Mouse (Mus musculus): Measurements from ENCODE around the gene Zfp866. TPM values are rescaled to one million over a fixed set of nuclear protein-coding genes. Genes with fewer than 3 reads are reported as not detected.

The Zfp866 gene
- polyA plus RNA-seq, 1 experiment from 2014 or later: 6.1 TPM

DNA sequence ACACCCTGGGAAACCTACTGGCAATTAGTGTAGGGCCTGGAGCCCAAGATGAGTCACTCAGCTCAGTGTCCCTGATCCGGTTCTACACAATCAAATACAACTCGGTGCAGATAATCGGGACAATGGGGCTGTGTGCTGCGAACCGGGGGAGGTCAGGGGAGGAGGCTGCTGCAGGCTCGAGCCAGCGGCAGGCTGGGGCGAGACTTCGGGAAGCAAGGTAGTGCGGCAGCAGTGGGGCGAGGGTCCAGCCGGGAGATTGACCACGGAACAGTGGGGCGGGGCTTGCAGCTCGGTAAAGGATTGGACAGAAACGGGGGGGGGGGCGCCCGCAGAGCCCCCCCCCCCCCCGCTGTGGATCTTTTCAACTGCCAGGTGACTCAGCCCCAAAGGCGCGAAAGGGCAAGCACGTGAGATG is 31.0 kb upstream of the Zfp866 start:
- Histone ChIP-seq H3K36me3 (ENCODE audit: control insufficient read depth, insufficient read depth) (peaks cover 14% of the 10 kb centered on the region; the same call in 1 of the 2 replicates), H3K27ac (ENCODE audit: low read depth, low read length) (no peak overlapping the region), H3K4me2 (replicated peaks; ENCODE audit: low read depth) (peak overlapping the region; percentile 95), H3K27me3 (replicated peaks; ENCODE audit: control insufficient read depth, insufficient read depth, low read length) (no peaks in the 10 kb centered on the region), H3K9ac (ENCODE audit: low read depth, low read length) (peak overlapping the region; percentile 53), H3K9me3 (ENCODE audit: control insufficient read depth) (no peaks in the 10 kb centered on the region), H3K4me1 (replicated peaks; ENCODE audit: control insufficient read depth, insufficient read depth, low read length) (no peaks in the 10 kb centered on the region), H3K4me3 (ENCODE audit: low read depth, low read length) (peak overlapping the region; percentile 55)
- no peak for TF ChIP-seq CTCF (IDR thresholded peaks at IDR 0.05; ENCODE audit: low read depth)
- WGBS: 0% methylated on average over 11 of the region's 22 CpGs
- ATAC-seq: peak; percentile 18; the same call in 1 of the 2 replicates

DNA sequence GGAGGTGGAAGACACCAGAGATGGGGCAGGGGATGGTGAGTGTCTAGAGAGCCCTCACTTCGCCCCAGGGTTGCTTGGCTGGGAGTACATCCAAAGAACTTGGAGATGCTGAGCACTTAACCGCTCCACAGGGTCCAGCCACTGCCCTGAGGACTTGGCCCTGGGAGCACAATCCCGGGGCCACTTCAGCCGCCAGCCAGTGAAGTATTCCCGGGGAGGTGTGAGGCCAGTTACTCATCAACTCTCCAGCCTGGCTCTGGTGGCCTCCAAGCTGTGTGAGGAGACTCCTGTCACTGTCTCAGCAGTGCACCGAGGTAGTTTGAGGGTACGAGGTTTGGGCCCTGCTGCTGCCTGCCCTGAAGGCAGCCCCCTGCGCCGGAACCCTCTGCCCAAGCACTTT is 29.5 kb upstream of the Zfp866 start:
- no peak for TF ChIP-seq CTCF (IDR thresholded peaks at IDR 0.05; ENCODE audit: low read depth)
- Histone ChIP-seq H3K4me2 (replicated peaks; ENCODE audit: low read depth) (no peak overlapping the region), H3K4me3 (ENCODE audit: low read depth, low read length) (no peak overlapping the region), H3K9ac (ENCODE audit: low read depth, low read length) (no peak overlapping the region), H3K27ac (ENCODE audit: low read depth, low read length) (no peak overlapping the region), H3K4me1 (replicated peaks; ENCODE audit: control insufficient read depth, insufficient read depth, low read length) (no peaks in the 10 kb centered on the region), H3K36me3 (ENCODE audit: control insufficient read depth, insufficient read depth) (peaks cover 23% of the 10 kb centered on the region; the same call in 1 of the 2 replicates), H3K9me3 (ENCODE audit: control insufficient read depth) (no peaks in the 10 kb centered on the region), H3K27me3 (replicated peaks; ENCODE audit: control insufficient read depth, insufficient read depth, low read length) (no peaks in the 10 kb centered on the region)
- WGBS: 66% methylated on average over 9 of the region's 9 CpGs
- no peak for ATAC-seq

DNA sequence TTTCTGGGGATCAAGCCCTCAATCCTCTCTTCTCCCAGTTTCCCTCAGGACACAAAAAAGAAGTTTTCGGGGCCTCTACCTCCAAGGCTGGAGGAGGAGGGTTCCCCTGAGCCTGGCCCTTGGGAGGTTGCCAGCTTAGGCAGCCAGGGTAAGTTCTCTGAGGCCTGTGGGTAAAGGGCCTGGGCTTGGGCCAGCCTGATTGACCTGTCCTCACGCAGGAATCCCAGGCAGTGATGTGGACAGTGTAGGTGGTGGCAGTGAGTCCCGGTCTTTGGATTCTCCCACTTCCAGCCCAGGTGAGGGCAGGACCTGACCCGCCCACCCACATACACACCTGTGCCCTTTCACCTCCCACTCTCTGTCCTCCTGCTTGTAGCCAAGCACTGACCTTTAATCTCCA is 24.4 kb upstream of the Zfp866 start:
- no peaks in the 10 kb centered on the region for H3K4me1 ChIP-seq (replicated peaks; ENCODE audit: control insufficient read depth, insufficient read depth, low read length)
- WGBS: 80% methylated on average over 4 of the region's 4 CpGs
- H3K27me3 ChIP-seq (replicated peaks; ENCODE audit: control insufficient read depth, insufficient read depth, low read length): no peaks in the 10 kb centered on the region
- H3K9me3 ChIP-seq (ENCODE audit: control insufficient read depth): no peaks in the 10 kb centered on the region
- H3K4me3 ChIP-seq (ENCODE audit: low read depth, low read length): no peak overlapping the region
- ATAC-seq: peak; percentile 26; the same call in 1 of the 2 replicates
- TF ChIP-seq CTCF (IDR thresholded peaks at IDR 0.05; ENCODE audit: low read depth): no peak
- no peak overlapping the region for H3K27ac ChIP-seq (ENCODE audit: low read depth, low read length)
- no peak overlapping the region for H3K4me2 ChIP-seq (replicated peaks; ENCODE audit: low read depth)
- H3K9ac ChIP-seq (ENCODE audit: low read depth, low read length): no peak overlapping the region
- peaks cover 46% of the 10 kb centered on the region; the same call in 1 of the 2 replicates for H3K36me3 ChIP-seq (ENCODE audit: control insufficient read depth, insufficient read depth)

DNA sequence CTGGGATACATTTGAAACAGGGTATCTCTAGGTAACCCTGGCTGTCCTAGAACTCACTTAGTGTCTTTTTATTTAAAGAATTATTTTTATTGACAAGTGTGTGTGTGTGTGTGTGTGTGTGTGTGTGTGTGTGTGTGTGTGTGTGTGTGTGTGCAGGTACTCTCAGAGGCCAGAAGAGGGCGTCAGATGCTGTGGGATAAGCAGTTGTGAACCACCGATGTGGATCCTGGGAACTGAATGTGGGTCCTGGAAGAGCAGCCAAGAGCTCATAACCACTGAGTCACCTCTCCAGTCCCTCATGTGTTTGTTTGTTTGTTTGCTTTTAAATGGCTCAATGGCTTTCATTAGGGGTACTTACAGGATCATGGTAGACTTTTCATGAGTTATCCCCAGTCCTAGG is 23.9 kb upstream of the Zfp866 start:
- no peak overlapping the region for H3K27ac ChIP-seq (ENCODE audit: low read depth, low read length)
- no peaks in the 10 kb centered on the region for H3K27me3 ChIP-seq (replicated peaks; ENCODE audit: control insufficient read depth, insufficient read depth, low read length)
- no peak overlapping the region for H3K4me3 ChIP-seq (ENCODE audit: low read depth, low read length)
- peaks cover 48% of the 10 kb centered on the region; the same call in 1 of the 2 replicates for H3K36me3 ChIP-seq (ENCODE audit: control insufficient read depth, insufficient read depth)
- H3K9ac ChIP-seq (ENCODE audit: low read depth, low read length): no peak overlapping the region
- H3K4me2 ChIP-seq (replicated peaks; ENCODE audit: low read depth): no peak overlapping the region
- H3K4me1 ChIP-seq (replicated peaks; ENCODE audit: control insufficient read depth, insufficient read depth, low read length): no peaks in the 10 kb centered on the region
- no peak for ATAC-seq
- no peaks in the 10 kb centered on the region for H3K9me3 ChIP-seq (ENCODE audit: control insufficient read depth)
- WGBS: 94% methylated on average over 2 of the region's 2 CpGs
- TF ChIP-seq CTCF (IDR thresholded peaks at IDR 0.05; ENCODE audit: low read depth): 0 out of 2 replicates have a peak, but pooled peaks have one; percentile 4

DNA sequence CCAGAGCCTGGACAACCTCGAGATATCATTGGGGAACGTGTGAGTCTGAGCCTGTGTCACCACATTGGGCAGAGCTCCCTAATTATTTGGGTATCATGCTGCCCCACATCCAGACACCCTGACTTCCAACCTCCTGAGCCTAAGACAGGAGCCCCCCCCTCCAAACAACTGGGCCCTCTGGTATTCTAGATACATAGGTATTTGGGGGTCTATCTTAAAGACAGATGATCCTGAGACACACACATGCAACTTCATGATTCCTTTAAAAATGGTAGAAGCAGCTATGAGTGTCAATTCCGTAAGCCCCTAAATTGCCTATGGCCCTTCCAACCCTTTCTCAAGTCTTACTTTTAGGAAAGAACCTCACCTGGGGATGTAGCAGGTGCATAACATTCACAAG is 18.8 kb upstream of the Zfp866 start:
- H3K27me3 ChIP-seq (replicated peaks; ENCODE audit: control insufficient read depth, insufficient read depth, low read length): no peaks in the 10 kb centered on the region
- no peak for TF ChIP-seq CTCF (IDR thresholded peaks at IDR 0.05; ENCODE audit: low read depth)
- no peaks in the 10 kb centered on the region for H3K9me3 ChIP-seq (ENCODE audit: control insufficient read depth)
- ATAC-seq: no peak
- 73% methylated on average over 3 of the region's 3 CpGs for WGBS
- no peak overlapping the region for H3K9ac ChIP-seq (ENCODE audit: low read depth, low read length)
- peaks cover 52% of the 10 kb centered on the region for H3K36me3 ChIP-seq (ENCODE audit: control insufficient read depth, insufficient read depth)
- no peak overlapping the region for H3K4me3 ChIP-seq (ENCODE audit: low read depth, low read length)
- H3K4me2 ChIP-seq (replicated peaks; ENCODE audit: low read depth): no peak overlapping the region
- no peaks in the 10 kb centered on the region for H3K4me1 ChIP-seq (replicated peaks; ENCODE audit: control insufficient read depth, insufficient read depth, low read length)
- no peak overlapping the region for H3K27ac ChIP-seq (ENCODE audit: low read depth, low read length)

DNA sequence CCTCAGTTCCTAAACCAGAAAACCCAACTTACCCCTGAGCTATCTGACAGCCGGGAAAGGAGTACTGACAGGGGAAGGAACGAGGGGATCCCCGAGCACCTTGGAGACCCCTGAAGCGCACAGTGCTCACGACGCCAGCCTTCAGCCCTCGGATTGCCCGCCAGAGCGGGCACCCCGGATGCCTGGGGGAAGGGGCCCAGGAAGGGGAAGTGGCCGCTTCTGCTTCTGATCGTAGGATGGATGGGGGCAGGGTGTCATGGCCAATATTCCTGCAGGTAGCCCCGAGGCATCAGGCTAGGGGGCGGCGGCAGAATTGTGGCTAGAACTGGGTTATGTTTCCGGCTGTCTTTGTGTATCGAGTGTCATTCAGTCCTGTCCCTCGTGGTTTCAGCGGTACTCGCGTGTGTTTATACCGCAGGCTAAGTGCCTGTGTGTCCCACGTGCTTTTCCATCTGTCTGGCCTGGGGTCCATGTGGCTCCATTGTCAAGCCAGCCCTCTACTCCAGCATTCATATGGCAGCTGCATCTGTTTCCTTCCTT is 18.0 kb upstream of the Zfp866 start:
- WGBS: under 1% methylated on average over 23 of the region's 23 CpGs
- peak; percentile 42 for ATAC-seq

More for the DNA sequence above, 18.0 kb upstream of the Zfp866 start:
- Histone ChIP-seq H3K4me3 (ENCODE audit: low read depth, low read length) (peak overlapping the region; percentile 70), H3K9ac (ENCODE audit: low read depth, low read length) (peak overlapping the region; percentile 78), H3K4me2 (replicated peaks; ENCODE audit: low read depth) (peak overlapping the region; percentile 93), H3K36me3 (ENCODE audit: control insufficient read depth, insufficient read depth) (peaks cover 56% of the 10 kb centered on the region), H3K9me3 (ENCODE audit: control insufficient read depth) (no peaks in the 10 kb centered on the region), H3K27me3 (replicated peaks; ENCODE audit: control insufficient read depth, insufficient read depth, low read length) (no peaks in the 10 kb centered on the region), H3K27ac (ENCODE audit: low read depth, low read length) (no peak overlapping the region), H3K4me1 (replicated peaks; ENCODE audit: control insufficient read depth, insufficient read depth, low read length) (no peaks in the 10 kb centered on the region)
- no peak for TF ChIP-seq CTCF (IDR thresholded peaks at IDR 0.05; ENCODE audit: low read depth)

Measured in intestine, postnatal 0 days (tissue).